Mouse (Mus musculus) forebrain, embryonic 11.5 days (tissue): ENCODE measurements around the gene Plekhg1. TPM values are rescaled to one million over a fixed set of nuclear protein-coding genes. Genes with fewer than 3 reads are reported as not detected.

Experiments
- ATAC-seq: fragments of 200-750 bp; cut with Nextera tagmentation; replicated peaks from 2 replicates; pipeline ENCODE4 v1.8.0; 2017; ENCODE audit warnings: moderate TSS enrichment; ENCODE audit not compliant: low FRiP score
- DNase-seq: peaks from one replicate; pipeline ENCODE4 v3.0.0-alpha.2; 2017; ENCODE audit warnings: low spot score
- H3K27ac ChIP-seq: fragments of 300-500 bp; sonication (generic); 2 replicates; pipeline ENCODE4 v1.5.1; 2014; ENCODE audit warnings: low read depth, low read length
- H3K27me3 ChIP-seq: fragments of 300-500 bp; sonication (generic); 2 replicates; pipeline ENCODE4 v1.6.1; 2014; ENCODE audit warnings: mild to moderate bottlenecking, low read length, mixed read lengths; ENCODE audit not compliant: control insufficient read depth, insufficient read depth
- H3K36me3 ChIP-seq: fragments of 300-500 bp; sonication (generic); 2 replicates; pipeline ENCODE4 v1.6.1; 2014; ENCODE audit warnings: mild to moderate bottlenecking, low read length, moderate library complexity, mixed read lengths; ENCODE audit not compliant: control insufficient read depth, insufficient read depth
- H3K4me1 ChIP-seq: fragments of 300-500 bp; sonication (generic); replicated peaks from 2 replicates; pipeline ENCODE4 v1.6.1; 2014; ENCODE audit warnings: low read length, mixed read lengths; ENCODE audit not compliant: control insufficient read depth, insufficient read depth
- H3K4me2 ChIP-seq: fragments of 300-500 bp; sonication (generic); 2 replicates; pipeline ENCODE4 v1.6.1; 2014; ENCODE audit warnings: low read depth, mild to moderate bottlenecking, low read length, moderate library complexity, mixed read lengths; ENCODE audit not compliant: severe bottlenecking
- H3K4me3 ChIP-seq: fragments of 300-500 bp; sonication (generic); 2 replicates; pipeline ENCODE4 v1.5.1; 2014; ENCODE audit warnings: low read depth, low read length
- H3K9ac ChIP-seq: fragments of 300-500 bp; sonication (generic); 2 replicates; pipeline ENCODE4 v1.6.1; 2014; ENCODE audit warnings: low read length
- H3K9me3 ChIP-seq: fragments of 300-500 bp; sonication (generic); 2 replicates; pipeline ENCODE4 v1.6.1; 2016; ENCODE audit warnings: low read length, mixed read lengths; ENCODE audit not compliant: control insufficient read depth
- WGBS: fragments of 180-500 bp; shearing (Covaris S2); extraction: QIAGEN DNeasy Blood & Tissue Kit; methylation state at CpG from one replicate; pipeline ENCODE4 v1.1.7; 2014; 5-methylcytosine and 5-hydroxymethylcytosine counted together
- polyA plus RNA-seq: library from polyadenylated mRNA; unstranded; fragments of >200 nt; fragmentation: Nextera tagmentation; extraction: Ambion mirVana; gene quantifications from 2 replicates; pipeline ENCODE4 v1.2.1, GENCODE M21; 2014

Plekhg1 gene
- polyA plus RNA-seq, 1 experiment from 2014 or later, result 15.7 TPM

DNA sequence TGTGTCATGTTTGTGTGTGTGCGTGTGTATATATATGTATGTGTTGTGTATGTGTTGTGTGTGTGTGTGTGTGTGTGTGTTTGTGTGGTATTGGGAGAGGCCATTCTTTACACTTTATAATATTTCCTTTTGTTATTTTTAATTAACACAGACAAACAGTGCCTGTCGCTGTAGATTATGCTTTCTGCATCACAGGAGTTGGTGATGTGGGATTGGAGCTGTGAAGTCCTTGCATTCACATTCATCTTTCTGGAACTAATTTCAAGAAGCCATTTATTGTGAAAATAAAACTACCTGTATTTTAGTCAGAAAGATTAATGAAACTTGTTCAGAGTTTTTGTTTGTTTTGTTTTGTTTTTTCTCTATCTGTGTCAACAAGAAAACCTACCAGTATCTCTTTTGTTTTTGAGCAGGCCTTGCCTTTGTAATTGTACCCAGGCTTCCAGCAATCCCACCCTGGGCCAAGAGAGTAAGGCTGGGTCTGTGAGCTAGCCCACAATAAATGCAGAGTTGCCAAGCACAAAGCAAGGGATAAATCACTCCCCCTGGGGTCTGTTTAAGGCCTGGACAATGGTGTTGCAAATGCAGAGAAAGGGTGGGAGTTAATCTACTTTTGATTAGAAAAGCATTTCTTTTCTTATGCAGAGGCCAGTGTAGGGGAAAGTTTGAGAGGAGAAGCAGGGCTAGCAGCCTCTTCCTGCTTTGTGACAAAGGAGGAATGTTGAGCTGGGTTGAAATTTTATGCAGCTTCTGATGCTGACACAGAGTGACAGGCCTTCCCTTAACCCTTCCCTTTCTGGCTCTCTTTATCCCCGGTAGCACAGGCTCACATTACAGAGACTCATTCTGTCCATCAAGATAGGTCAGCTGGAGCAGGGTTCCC, 151.5 kb downstream of the Plekhg1 start:
- Histone ChIP-seq H3K9ac (no peak overlapping the region), H3K9me3 (no peaks in the 10 kb centered on the region), H3K27ac (peak overlapping the region; percentile 58), H3K4me2 (no peak overlapping the region), H3K36me3 (no peaks in the 10 kb centered on the region), H3K4me1 (peaks cover 9% of the 10 kb centered on the region; the same call in 1 of the 2 replicates), H3K27me3 (no peaks in the 10 kb centered on the region), H3K4me3 (no peak overlapping the region)
- DNase-seq, result peak; percentile 55
- peak; percentile 86 for ATAC-seq
- WGBS, result 25% methylated on average over 3 of the region's 3 CpGs

GRCm38 (mm10) chr10:3892368-3892767, 152.2 kb downstream of the Plekhg1 start:
- Histone ChIP-seq H3K4me2 (no peak overlapping the region), H3K4me3 (no peak overlapping the region), H3K9me3 (no peaks in the 10 kb centered on the region), H3K9ac (no peak overlapping the region), H3K4me1 (peaks cover 9% of the 10 kb centered on the region; the same call in 1 of the 2 replicates), H3K36me3 (no peaks in the 10 kb centered on the region), H3K27ac (peak overlapping the region; percentile 58), H3K27me3 (no peaks in the 10 kb centered on the region)
- WGBS, result 38% methylated on average over 3 of the region's 3 CpGs
- ATAC-seq (no peak; the same call in 1 of the 2 replicates), DNase-seq (no peak)

DNA sequence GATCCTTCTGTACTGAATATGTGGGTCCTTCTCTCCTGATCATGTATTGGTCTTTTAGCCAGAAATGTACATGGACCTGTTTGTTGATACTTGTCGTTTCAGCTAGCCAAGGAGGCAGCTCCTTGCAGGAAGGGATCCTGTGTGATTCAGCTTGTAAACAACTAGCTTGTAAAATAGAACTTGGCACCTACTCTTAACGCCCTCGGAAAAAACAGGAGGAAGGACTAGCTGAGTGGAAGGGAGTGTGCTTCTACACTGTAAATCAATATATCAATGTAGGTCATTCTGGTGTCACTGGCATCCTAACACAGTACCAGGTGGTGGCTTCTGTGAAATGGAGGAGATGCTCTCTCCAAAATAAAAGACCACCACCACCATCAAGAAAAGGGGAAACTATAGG, 157.9 kb downstream of the Plekhg1 start:
- peaks cover 6% of the 10 kb centered on the region; the same call in 1 of the 2 replicates for H3K4me1 ChIP-seq
- DNase-seq, result no peak
- 86% methylated on average over 3 of the region's 3 CpGs for WGBS
- no peaks in the 10 kb centered on the region for H3K36me3 ChIP-seq
- no peaks in the 10 kb centered on the region for H3K9me3 ChIP-seq
- no peak overlapping the region for H3K4me2 ChIP-seq
- H3K4me3 ChIP-seq, result no peak overlapping the region
- ATAC-seq, result no peak
- H3K27ac ChIP-seq, result no peak overlapping the region
- H3K9ac ChIP-seq, result no peak overlapping the region
- H3K27me3 ChIP-seq, result no peaks in the 10 kb centered on the region

DNA sequence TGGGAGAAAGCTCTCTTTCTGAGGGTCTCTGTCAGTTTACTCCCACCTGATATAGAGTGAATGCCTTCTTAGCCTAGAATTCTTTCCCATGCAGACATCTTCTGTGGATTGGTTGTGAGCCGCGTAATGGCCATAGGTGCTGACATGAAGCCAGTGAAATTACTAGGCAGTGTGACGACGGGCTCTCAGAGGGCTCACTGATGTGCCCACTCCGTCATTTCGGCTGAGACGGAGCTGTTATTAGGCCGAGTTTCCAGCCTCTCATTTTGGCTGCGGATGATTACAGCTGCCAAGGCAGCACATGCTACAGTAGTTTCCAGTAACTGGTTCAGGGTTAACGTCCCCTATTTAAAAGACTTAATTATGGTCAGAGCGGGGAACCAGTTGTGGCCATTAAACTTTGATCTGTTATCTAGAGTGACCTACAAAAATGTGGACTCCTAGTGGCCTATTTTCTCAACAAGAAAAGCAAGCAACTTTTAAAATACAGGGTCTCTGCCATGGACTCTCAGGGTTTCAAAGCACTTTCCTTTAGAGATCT, 160.3 kb downstream of the Plekhg1 start:
- Histone ChIP-seq H3K9me3 (no peaks in the 10 kb centered on the region), H3K27me3 (no peaks in the 10 kb centered on the region), H3K4me3 (no peak overlapping the region), H3K4me1 (no peaks in the 10 kb centered on the region), H3K9ac (no peak overlapping the region), H3K36me3 (no peaks in the 10 kb centered on the region), H3K4me2 (no peak overlapping the region), H3K27ac (no peak overlapping the region)
- DNase-seq, result no peak
- 76% methylated on average over 11 of the region's 11 CpGs for WGBS
- no peak for ATAC-seq

- H3K27ac ChIP-seq, result no peak overlapping the region
- ATAC-seq, result no peak
- no peaks in the 10 kb centered on the region for H3K36me3 ChIP-seq
- H3K4me2 ChIP-seq, result no peak overlapping the region
- H3K4me3 ChIP-seq, result no peak overlapping the region
- H3K27me3 ChIP-seq, result no peaks in the 10 kb centered on the region
- no peak for DNase-seq
- no peaks in the 10 kb centered on the region for H3K9me3 ChIP-seq
- 88% methylated on average over 3 of the region's 3 CpGs for WGBS
- no peaks in the 10 kb centered on the region for H3K4me1 ChIP-seq
- no peak overlapping the region for H3K9ac ChIP-seq
These were observed 165.6 kb downstream of the Plekhg1 start for GRCm38 (mm10) chr10:3905747-3906146.

DNA sequence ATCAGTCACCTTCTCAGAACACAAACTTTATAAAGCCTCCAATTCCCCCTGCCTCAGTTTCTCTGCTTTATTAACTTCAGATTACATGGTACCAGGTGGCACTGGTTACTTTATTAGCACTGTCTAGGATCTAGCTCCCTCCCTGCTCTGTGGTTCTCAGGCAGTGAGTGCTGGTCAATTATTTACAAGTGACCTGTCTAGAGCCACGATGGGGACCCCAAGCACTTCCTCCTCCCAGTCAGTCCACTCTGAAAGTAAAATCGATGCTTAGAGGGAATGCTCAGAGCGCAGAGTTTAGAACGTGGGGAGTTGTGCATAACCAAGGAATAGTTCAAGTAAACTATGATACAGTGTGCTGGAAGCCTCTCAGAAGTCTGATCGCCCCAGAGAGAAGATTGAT, 173.9 kb downstream of the Plekhg1 start:
- WGBS, result 86% methylated on average over 5 of the region's 5 CpGs

GRCm38 (mm10) chr10:3920368-3921152, 180.4 kb downstream of the Plekhg1 start:
- H3K9ac ChIP-seq, result no peak overlapping the region
- H3K4me2 ChIP-seq, result no peak overlapping the region
- H3K36me3 ChIP-seq, result no peaks in the 10 kb centered on the region
- H3K9me3 ChIP-seq, result no peaks in the 10 kb centered on the region; the same call in 1 of the 2 replicates
- H3K27me3 ChIP-seq, result no peaks in the 10 kb centered on the region
- H3K27ac ChIP-seq, result no peak overlapping the region
- H3K4me1 ChIP-seq, result no peaks in the 10 kb centered on the region
- no peak for ATAC-seq
- H3K4me3 ChIP-seq, result no peak overlapping the region
- no peak for DNase-seq
- 86% methylated on average over 20 of the region's 20 CpGs for WGBS

More for the DNA sequence above, 173.9 kb downstream of the Plekhg1 start:
- no peaks in the 10 kb centered on the region for H3K9me3 ChIP-seq
- H3K36me3 ChIP-seq, result no peaks in the 10 kb centered on the region
- no peak for ATAC-seq
- no peak for DNase-seq
- H3K9ac ChIP-seq, result no peak overlapping the region
- H3K27me3 ChIP-seq, result no peaks in the 10 kb centered on the region
- H3K4me1 ChIP-seq, result no peaks in the 10 kb centered on the region
- no peak overlapping the region for H3K27ac ChIP-seq
- no peak overlapping the region for H3K4me2 ChIP-seq
- no peak overlapping the region for H3K4me3 ChIP-seq

DNA sequence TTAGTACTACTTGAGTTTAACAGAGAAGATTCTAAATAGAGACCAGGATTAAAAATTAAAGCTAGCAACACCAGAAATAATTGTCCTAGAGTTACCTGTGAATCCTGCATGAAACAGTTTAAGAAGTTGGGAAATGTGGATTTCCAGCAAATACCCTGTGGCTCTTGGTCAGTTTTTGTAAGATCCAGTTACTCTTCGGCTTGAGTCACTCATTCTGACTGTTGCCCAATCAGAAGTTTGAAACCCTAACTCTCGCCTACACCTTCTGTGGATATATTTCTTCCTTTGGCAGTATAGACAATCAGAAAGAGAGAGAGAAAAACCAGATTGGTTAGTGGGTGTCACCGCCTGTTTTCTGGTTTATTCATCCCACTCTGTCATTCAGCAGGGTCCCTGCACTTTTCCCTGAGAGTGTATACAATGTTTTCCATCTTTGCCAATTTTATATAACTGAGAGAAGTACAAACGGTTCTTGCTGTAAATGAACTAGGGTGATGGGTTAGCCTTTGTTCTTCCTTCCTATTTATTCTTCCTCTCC, 187.9 kb downstream of the Plekhg1 start:
- 81% methylated on average over 4 of the region's 4 CpGs for WGBS
- H3K27me3 ChIP-seq, result no peaks in the 10 kb centered on the region
- H3K9me3 ChIP-seq, result no peaks in the 10 kb centered on the region
- no peaks in the 10 kb centered on the region for H3K36me3 ChIP-seq
- no peaks in the 10 kb centered on the region for H3K4me1 ChIP-seq
- H3K4me2 ChIP-seq, result no peak overlapping the region
- H3K27ac ChIP-seq, result no peak overlapping the region
- no peak overlapping the region for H3K9ac ChIP-seq
- ATAC-seq (no peak), DNase-seq (no peak)
- no peak overlapping the region for H3K4me3 ChIP-seq
